Mouse (Mus musculus) natural killer cell, adult 2 months (primary cell): ENCODE results near the gene Yju2.
"Not testable (repeated sequence)": the region's sequence is repeated elsewhere in the genome, so short reads cannot be mapped to it uniquely, and the experiment has no call there.

Experiments
- DNase-seq, 2 experiments: peaks; one replicate each; pipeline ENCODE4 v3.0.0; 2022; ENCODE audit warnings: low spot score in 2 of 2

The Yju2 gene

DNA sequence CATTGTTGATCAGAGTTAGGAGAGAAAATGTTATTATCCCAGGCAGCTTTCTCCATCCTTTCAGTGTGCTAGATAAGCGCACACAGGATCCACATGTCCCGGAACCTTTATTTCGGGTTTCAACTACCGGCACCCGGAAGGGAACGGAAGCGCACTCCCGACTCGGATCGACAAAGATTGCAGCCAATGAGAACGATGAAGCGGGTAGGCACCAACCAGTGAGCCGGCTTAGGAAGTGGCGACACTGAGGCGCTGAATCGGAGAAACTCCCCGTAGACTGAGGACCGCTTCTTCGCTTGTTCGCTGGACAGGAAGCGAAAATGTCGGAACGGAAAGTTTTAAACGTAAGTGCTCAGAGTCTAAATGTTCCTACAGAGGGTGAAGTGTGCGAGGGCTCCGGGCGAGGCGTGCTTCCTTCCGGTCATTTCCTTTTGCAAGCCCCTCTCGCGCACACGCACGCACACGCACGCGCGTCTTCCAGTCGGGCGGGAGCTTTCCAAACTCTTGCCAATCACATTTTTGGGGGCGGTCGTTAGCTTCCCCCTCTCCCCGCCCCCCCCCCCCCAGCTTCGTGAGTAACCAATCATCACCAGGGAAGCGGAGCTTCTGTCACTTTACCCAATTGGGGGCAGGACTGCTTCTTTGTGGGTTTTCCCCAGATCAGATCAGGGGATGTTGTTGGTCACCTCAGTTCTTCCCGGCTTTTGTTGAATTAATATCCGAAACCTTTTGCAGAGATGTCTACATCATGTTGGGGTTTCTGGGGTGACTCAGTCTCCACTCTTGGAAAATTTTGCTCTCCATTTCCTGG, at the start of gene Yju2:
TSS of gene Yju2 (plus strand) at position 182 of the 811 bp plus-strand sequence.
- DNase-seq, result peak; percentile 92

DNA sequence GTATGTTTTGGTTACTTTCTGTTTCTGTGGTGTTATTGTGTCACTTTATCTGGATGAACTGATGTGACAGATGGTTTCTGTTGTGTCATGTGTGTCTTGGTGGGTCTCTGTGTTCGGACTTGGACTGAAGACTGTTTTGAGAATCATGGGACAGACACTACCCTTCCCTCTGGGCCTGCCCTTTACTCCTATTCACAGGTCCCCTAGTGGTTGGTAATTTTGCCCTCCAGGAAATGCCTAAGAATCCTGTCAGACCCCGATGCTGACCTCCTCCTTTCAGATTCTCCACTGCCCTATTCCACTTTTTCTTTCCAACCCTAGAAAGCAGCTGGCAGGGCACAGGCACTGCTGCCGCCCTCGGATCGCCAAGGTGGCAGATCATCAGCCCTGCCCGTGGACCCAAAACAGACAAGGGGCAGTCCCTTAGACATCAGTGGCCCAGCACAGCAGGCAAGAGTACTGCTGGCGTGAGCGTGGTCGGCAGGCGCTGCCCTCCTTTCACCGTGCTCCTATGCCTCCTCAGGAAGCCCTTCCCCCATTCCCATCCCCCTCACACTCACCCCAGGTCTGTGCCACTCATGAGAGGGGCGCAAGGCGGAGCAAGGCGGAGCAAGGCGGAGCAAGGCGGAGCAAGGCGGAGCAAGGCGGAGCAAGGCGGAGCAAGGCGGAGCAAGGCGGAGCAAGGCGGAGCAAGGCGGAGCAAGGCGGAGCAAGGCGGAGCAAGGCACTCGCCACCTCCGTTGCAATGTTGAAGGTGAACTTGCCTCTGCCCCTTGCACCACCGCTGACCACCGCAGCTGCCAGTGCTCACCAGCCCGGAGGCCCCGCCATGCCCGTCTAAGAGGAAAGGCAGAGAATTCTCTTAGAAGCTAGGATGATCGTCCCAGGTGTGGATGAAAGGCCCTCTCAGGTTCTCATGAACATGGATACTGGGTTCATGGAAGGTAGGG, 27.1 kb upstream of the Yju2 start:
- DNase-seq, result peak; percentile 40 to 46

DNA sequence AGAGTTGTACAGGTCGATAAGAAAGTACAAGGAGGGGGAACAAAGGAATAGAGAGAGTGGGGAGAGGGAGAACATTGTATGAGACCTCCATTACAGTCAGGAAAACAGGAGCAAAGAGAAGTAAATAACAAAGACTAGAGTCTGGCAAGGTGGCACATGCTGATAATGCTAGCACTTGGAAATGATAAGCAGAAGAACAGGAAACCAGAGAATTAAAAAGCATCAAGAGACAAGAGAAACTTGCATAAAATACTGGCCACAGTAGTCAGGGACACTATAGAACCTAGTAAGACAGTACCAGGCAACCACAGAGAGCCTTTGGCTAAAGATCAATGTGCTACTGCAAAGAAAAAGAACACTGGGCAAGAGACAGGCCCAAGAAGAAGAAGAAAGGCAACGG, 26.3 kb upstream of the Yju2 start:
- no peak for DNase-seq

DNA sequence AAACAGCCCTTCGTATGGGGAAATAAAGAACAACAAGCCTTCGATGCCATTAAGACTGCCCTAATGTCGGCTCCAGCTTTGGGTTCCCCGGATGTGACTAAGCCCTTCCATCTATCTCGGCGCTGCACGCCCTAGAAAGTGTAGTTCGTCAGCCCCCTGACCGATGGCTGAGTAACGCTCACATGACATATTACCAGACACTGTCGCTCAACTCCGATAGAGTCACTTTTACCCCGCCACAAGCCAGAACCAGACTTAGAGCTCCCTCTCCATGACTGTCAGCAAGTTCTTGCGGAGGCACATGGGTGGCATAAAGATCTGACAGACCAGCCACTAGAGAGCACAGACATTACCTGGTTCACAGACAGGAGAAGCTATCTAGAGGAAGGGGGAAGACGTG, 25.7 kb upstream of the Yju2 start:
- no peak for DNase-seq

DNA sequence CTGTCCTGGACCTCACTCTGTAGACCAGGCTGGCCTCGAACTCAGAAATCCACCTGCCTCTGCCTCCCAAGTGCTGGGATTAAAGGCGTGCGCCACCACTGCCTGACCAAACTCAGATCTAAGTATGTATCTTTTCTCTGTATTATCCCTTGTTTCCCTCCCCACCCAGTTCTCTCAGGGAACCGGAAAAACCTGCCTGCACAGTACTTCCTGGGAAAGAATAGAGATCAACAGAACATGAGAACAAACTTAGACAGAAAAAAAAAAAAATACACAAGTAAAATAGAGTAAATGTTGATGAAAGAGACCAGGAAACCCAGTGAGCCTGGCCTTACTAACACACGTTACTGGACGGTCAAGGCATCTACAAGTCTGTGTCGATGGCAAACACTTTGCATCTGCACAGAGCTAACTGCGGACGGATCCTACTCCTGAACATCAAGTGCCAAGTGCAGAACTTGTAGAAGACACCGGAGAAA, 14.5 kb upstream of the Yju2 start:
- DNase-seq, result not testable (repeated sequence)

DNA sequence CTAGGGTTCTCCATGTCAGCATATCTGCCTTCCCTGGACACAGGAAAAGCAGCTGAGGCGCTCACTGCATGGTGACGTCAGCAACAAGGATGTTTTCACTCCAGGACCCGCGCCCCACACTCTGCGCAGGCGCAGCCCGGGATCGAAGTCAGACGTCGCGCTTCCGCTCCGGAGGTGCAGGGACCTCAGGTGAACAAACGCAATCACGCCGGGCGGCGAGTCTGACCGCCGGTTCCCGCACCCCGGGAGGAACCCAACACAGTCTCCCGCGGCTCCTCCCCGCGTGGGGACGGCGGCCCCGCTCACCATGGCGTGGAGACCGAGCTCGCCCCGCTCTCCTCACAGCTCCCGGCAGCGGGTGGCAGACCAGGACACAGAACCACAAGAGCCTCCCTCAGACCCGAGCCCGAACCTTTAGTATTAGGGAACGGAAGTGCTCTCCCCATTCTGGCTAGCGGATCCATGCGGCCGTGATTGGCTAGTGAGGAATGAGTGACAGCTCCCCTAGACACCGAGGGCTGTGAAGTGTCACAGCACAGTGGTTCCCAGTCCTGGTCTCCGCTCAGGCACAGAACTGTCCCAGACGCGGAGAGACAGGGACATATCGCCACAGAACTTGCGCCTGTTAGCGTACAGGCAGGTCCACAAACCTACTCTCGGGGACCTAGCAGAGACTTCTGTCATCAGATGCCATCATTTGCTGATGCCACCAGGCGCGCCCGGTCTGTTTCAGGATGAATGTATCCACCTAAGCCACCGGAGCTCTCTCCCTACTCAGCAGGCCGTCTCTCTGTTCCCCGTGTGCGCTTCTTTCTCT, 13.8 kb upstream of the Yju2 start:
- DNase-seq, result peak; percentile 78 to 85

DNA sequence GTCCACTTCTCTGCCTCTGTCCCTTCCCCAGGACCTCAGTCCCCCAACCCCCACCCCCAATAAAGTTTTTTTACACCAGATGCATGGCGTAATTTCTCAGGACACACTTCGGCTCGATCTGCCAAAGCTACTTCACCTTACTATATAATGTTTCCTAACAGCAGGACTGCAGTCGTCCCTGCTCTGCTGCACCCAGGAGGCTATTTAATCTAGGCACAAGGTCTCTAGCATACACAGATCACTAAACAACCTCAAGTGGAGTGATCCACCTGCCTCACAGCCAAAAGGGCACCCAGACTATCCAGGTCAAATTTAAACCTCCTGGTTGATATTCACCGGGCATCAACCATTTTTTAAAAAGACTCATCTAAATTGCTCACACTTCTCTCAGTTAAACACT, 13.2 kb upstream of the Yju2 start:
- DNase-seq, result no peak

DNA sequence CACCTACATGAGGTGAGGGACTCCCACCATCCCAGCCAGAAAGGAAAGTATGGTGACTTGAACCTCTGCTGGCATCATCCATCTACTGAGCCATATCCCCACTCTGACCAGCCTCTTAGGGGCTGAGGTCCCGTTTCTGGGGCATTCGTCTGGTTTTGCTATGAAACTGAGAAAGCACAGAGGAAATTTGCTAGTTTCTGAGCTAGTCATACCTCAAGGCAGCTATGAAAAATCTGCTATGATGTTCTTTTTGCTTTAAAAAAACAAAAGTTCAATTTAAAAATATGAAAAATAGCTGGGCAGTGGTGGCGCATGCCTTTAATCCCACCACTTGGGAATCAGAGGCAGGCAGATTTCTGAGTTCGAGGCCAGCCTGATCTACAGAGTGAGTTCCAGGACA, 10.3 kb upstream of the Yju2 start:
- DNase-seq, result no peak

DNA sequence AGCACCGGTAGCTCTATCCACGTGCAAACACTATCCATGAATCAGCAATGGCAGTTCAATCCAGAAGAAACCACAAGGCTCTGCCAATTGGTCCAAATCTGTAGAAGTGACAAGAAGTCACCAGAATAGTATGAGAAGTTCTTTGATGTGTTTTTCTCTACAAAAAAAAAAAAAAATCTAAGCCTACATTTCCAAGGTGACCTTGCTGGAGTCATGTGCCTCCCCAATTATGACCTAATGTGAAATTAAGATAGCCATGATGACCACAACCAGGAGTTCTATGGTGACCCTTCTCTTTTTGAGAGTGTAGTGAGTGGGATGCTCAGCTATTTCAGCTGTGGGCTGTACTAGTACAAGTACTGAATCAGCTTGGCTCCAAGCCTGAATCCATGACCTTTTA, 9.5 kb upstream of the Yju2 start, which contains the start of gene Zfp119b:
TSS of gene Zfp119b (minus strand) at position 101 of the 400 bp plus-strand sequence.
- DNase-seq, result no peak

DNA sequence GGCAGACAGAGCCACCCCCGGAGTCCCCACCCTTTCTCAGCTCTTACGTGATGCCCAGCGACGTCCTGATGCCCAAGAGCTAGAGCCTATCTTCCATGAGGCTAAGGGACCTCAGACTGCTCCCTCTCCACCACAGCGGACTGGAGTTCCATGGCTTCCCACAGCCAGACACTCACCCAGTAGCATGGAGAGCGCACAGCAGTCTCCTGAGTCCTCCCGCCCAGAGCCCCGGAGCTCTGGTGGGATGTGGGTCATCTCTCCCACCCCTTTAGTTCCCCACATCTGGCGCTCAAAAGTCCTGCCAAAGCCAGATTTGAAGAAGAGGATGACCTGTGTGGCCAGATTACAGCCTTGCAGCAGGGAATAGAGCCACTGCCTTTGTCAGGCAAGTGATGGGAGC, 8.3 kb upstream of the Yju2 start:
- DNase-seq, result no peak

DNA sequence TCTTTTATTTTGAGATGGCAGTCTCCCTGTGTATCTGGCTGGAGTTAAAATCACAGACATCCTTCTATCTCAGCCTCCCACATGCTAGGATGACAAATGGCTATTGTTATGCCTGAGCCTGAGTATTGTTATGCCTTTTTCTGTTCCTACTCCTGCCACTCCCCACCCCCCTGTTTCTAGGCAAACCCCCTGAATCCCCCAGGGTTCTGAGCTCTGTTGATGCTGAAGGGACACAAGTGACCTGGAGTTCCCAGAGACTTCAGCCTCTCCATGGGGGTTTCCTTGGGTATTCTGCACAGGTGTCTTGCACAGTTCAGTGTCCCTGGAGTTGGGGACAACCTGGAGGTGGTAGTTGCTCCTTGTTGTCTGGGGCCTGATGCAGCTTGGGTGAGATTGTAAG, 6.9 kb upstream of the Yju2 start:
- no peak for DNase-seq

DNA sequence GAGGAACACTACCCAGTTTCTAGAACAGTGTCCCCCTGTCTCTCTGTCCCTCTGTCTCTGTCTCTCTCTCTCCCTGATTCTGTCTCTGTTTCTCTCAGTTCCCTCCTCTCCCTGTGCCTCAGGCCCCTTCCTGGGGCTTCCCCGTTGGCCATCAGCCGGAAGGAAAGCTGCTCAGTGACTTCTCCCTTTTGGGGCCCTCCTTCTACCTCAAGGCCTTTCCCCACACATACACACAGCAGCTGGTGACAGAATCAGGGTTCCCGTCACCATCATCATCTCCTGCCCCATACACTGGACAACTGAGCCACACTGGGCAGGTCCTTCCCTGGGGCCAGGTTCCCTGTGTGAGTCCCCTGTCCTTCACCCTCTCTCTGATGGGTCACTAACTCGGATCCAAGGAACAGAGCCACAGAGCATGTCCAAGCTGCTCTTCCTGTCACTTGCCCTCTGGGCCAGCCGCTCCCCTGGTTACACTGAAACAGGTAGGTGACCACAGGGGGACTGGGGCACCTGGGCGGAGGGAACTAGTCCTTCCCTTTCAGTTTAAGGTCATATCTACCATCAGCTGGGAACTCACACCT, 6.4 kb upstream of the Yju2 start, which contains the start of gene Ebi3:
TSS of gene Ebi3 (plus strand) at position 194 of the 581 bp plus-strand sequence.
- DNase-seq, result no peak

DNA sequence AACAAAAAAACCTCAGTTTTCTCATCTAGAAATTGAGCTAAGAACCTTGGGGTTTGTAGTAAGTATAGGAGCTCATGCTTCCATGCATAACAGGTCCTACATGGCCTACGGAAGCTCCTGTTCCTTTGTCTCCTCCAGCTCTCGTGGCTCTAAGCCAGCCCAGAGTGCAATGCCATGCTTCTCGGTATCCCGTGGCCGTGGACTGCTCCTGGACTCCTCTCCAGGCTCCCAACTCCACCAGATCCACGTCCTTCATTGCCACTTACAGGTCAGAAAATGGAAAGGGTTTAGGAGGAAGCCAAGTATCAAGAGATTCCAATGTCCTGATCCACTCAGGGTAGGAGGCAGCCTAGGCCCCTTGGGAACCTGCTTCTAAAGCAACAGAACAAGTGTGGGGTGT, 5.1 kb upstream of the Yju2 start:
- no peak for DNase-seq

DNA sequence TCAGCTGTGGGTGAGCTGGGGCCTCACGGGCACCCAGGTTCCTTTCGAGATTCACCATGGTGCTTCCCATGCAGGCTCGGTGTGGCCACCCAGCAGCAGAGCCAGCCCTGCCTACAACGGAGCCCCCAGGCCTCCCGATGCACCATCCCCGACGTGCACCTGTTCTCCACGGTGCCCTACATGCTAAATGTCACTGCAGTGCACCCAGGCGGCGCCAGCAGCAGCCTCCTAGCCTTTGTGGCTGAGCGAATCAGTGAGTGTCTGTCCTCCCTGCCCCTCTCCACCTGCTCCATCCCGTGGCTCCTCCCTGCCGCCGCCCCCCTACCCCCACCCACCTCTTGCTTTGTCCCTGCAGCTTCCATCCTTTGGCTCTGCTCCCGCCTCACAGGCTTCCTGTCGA, 4.7 kb upstream of the Yju2 start:
- DNase-seq, result no peak

DNA sequence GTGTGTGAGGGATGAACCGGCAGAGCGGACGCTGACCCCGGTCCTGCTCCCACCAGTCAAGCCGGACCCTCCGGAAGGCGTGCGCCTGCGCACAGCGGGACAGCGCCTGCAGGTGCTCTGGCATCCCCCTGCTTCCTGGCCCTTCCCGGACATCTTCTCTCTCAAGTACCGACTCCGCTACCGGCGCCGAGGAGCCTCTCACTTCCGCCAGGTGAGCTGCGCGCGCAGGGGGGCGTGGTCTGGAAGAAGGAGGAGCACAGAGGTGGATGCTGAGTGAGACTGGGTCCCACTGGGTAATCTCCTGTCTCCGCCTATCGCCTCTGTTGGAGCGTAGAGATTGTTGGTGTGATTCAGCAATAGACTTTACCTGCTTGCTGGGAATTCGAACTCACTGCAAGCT, 2.8 kb upstream of the Yju2 start:
- DNase-seq, result no peak

DNA sequence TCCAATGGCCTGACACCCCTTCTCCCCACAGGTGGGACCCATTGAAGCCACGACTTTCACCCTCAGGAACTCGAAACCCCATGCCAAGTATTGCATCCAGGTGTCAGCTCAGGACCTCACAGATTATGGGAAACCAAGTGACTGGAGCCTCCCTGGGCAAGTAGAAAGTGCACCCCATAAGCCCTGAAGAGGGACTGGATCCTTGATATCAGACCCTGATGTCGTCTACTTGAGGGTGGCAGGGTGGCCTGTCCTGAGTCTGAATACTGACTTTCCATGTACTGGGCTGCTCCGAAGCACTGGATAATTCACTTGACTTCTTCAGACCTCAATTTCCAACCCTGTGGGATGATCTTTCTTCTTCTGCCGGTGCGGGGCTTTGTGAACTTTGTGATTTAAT, 2.3 kb upstream of the Yju2 start:
- DNase-seq, result no peak

DNA sequence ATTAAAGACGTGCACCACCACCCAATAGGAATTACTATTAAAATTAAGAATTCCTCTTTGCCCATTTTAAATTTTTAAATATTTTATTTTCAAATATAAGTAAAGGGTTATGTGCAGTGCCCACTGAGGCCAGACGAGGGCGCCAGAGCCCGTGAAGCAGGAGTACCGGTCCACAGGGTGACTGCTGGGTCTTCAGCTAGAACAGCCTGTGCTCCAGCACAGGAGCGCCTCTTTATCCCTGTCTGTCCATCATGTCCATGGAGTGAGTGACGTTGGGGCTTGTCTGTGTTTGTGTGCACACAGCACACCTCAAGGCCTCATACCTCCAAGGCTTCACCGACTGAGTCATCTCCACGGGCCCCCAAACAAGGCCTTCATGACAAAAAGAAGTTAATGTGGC, 1.7 kb upstream of the Yju2 start:
- peak; percentile 56 to 72 for DNase-seq

DNA sequence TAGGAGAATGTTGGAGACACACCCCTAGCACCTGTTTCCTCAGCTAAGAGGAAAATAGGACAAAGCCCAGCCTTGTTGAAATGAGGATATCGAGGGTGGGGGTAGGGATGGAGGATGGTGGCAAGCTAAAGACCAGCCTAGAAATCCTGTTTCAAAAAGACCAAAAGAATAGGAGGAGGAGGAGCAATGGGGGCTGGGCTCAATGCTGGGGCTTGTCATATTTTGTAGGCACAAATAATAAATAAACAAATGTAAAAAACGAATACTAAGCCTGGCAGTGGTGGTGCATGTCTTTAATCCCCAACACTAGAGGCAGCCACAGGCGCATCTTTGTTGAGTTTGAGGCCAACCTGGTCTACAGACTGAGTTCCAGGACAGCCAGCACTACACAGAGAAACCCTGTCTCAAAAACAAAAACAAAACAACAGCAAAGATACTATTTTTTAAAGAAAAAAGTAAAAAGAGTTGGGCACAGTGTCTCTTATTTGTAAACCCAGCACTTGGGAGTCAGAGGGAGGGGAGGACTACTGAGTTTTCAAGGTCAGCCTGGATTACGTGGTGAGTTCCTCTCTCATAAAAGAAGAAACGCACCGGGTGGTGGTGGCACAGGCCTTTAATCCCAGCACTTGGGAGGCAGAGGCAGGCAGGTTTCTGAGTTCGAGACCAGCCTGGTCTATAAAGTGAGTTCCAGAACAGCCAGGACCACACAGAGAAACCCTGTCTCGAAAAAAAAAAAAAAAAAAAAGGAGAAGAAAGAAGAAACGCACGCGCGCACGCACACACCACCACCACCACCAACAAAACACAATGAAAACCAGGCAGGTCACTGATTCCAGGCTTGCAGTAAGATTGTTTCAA, 944 bp upstream of the Yju2 start:
- DNase-seq, result no peak

DNA sequence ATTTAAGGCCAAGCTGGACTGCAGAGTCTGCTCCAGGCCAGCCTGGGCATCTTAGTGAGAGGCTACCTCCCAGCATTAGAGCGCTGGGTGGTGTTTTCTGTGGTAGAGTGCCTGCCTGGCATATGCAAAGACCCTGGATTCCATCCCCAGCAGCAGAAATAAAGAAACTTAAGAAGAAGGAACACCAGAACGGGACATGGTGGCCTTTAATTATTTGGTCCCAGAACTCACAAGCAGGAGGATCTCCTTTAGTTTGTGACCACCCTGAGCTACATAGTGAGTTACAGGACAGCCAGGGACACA, 364 bp upstream of the Yju2 start:
- DNase-seq, result peak in 1 of 2 experiments; percentile 19

DNA sequence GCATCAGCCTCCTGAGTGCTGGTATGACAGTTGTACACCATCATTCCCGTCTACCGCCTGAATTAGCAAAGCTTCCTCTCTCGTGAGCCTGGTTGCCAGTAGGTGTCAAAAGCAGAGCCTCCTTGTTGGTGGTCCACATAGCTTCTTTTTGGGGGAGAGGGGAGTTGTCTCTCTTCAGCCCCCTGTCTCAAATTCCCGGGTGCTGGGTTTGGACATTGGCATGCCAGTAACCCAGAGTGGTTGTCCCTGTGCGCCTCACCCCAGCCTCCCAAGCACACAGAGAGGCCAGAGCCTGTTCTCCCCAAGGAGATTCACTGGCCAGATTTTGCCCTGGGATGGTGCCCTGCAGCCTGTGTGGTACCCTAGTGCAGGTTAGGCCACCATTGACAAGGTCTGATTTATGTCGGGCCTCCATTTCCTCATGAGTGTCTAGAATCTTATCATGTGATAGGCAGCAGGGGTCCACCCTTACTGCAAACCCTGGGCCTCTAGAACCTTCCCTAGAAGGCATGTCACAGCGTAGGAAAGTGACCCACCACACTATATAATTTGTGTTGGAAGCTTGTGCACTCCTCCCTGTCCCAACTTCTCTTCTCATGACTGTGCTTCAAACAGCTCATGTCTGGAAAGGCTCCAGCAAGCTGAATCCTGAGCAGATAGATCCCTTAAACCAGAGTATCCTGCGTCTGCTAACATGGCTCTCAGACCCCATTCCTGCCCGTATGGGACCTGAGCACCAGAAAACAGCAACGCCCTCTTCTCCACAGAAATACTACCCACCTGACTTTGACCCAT, 1.2 kb downstream of the Yju2 start:
- DNase-seq, result no peak
